Mouse (Mus musculus): ENCODE measurements around the gene Top3a.
A peak's percentile ranks its signal among the peaks of the same experiment; 100 is the strongest.
"Not testable (repeated sequence)": the region's sequence is repeated elsewhere in the genome, so short reads cannot be mapped to it uniquely, and the experiment has no call there.

Gene Top3a

GRCm38 (mm10) chr11:60776829-60777740 is at the start of gene Top3a, which contains the start of gene Smcr8:
Gene Top3a, minus strand, starts transcription at chr11:60777365.
Gene Smcr8, plus strand, starts transcription at chr11:60777524.
- DNase-seq (ENCODE audit: low read depth, low spot score): peak; percentile 98

- no peak for DNase-seq (ENCODE audit: low read depth, low spot score)
These were observed 49.5 kb upstream of the Top3a start for GRCm38 (mm10) chr11:60826700-60827099.

GRCm38 (mm10) chr11:60825191-60825590 is 48.0 kb upstream of the Top3a start:
- no peak for DNase-seq (ENCODE audit: low read depth, low spot score)

- DNase-seq (ENCODE audit: low read depth, low spot score): no peak
These were observed 46.6 kb upstream of the Top3a start for GRCm38 (mm10) chr11:60823771-60824170.

GRCm38 (mm10) chr11:60816398-60816797 is 39.2 kb upstream of the Top3a start:
- no peak for DNase-seq (ENCODE audit: low read depth, low spot score)

GRCm38 (mm10) chr11:60811618-60812017 is 34.5 kb upstream of the Top3a start, which contains the start of gene Shmt1:
Gene Shmt1, minus strand, starts transcription at chr11:60811718.
- not testable (repeated sequence) for DNase-seq (ENCODE audit: low read depth, low spot score)

GRCm38 (mm10) chr11:60811054-60811460 is 33.9 kb upstream of the Top3a start:
- DNase-seq (ENCODE audit: low read depth, low spot score): peak; percentile 99

GRCm38 (mm10) chr11:60810046-60810965 is 33.1 kb upstream of the Top3a start:
- DNase-seq (ENCODE audit: low read depth, low spot score): no peak

- DNase-seq (ENCODE audit: low read depth, low spot score): no peak
These were observed 32.4 kb upstream of the Top3a start for GRCm38 (mm10) chr11:60809546-60809945.

GRCm38 (mm10) chr11:60808286-60809070 is 31.3 kb upstream of the Top3a start:
- no peak for DNase-seq (ENCODE audit: low read depth, low spot score)

- no peak for DNase-seq (ENCODE audit: low read depth, low spot score)
These were observed 23.7 kb upstream of the Top3a start for GRCm38 (mm10) chr11:60800892-60801291.

- no peak for DNase-seq (ENCODE audit: low read depth, low spot score)
These were observed 22.8 kb upstream of the Top3a start for GRCm38 (mm10) chr11:60799977-60800376.

- no peak for DNase-seq (ENCODE audit: low read depth, low spot score)
These were observed 19.2 kb upstream of the Top3a start for GRCm38 (mm10) chr11:60796342-60796741.

- DNase-seq (ENCODE audit: low read depth, low spot score): no peak
These were observed 13.3 kb upstream of the Top3a start for GRCm38 (mm10) chr11:60790472-60790871.

GRCm38 (mm10) chr11:60787595-60787994 is 10.4 kb upstream of the Top3a start:
- no peak for DNase-seq (ENCODE audit: low read depth, low spot score)

- DNase-seq (ENCODE audit: low read depth, low spot score): no peak
These were observed 7.2 kb upstream of the Top3a start for GRCm38 (mm10) chr11:60784179-60784922.

- DNase-seq (ENCODE audit: low read depth, low spot score): no peak
These were observed 2.6 kb upstream of the Top3a start for GRCm38 (mm10) chr11:60779673-60780189.

- DNase-seq (ENCODE audit: low read depth, low spot score): no peak
These were observed 721 bp upstream of the Top3a start for GRCm38 (mm10) chr11:60777801-60778370.

GRCm38 (mm10) chr11:60776107-60776828 is 897 bp downstream of the Top3a start:
- DNase-seq (ENCODE audit: low read depth, low spot score): no peak
